Mouse (Mus musculus) left cerebral cortex, postnatal 4 days (tissue): ENCODE data around the gene Aagab. TPM values are rescaled to one million over a fixed set of nuclear protein-coding genes. Genes with fewer than 3 reads are reported as not detected.

ENCODE experiments used
- DNase-seq: peaks from one replicate; pipeline ENCODE4 v3.0.0-alpha.2; 2022
- intact Hi-C: fragments of 180-260 bp; cut with DNase I; formaldehyde crosslinking; loops from one replicate; pipeline ENCODE4 v1.15.1; 2025
- total RNA-seq, 2 experiments: library from RNA; stranded (reverse); gene quantifications; 2 replicates each; pipeline ENCODE4 v1.2.3; 2021

The Aagab gene
- total RNA-seq, 2 experiments from 2014 or later = 46.5 to 47.2 TPM

DNA sequence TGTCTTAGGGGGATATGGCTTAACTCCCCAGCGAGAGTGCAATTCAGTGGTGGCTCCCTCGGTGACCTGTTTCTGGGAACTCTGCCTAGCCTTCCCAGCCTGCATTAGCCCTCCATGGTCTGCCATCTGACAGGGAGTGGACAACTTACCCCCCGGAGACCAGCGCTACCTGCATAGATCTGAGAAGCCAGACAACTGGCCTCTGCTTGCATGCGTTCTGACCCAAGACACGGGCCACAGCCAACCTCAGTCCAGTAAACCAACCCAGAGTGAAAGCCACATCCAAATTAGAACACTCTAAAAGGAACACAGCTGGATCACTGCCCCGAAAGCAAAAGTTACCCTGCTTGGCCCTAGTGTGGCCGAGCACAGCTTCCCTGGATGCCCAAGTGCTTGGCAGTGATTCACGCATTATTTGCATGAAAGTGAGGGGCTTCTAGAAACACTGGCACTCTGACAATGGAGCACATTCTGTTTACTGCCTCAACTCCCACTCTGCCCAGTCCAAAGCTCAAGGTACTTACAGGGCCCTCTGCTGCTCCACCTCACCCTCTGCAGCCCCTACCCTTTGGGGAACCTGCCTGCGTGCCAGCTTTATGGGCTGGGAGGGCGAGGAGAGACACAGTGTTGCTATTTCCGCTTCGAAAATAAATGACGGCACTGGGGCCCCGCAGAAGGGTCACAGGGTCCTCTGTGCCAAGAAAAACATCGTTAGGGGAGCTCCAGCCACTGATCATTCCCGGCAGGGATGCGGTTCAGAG, 64.3 kb downstream of the Aagab start:
- peak; percentile 56 for DNase-seq
- intact Hi-C loops = no loop called here

DNA sequence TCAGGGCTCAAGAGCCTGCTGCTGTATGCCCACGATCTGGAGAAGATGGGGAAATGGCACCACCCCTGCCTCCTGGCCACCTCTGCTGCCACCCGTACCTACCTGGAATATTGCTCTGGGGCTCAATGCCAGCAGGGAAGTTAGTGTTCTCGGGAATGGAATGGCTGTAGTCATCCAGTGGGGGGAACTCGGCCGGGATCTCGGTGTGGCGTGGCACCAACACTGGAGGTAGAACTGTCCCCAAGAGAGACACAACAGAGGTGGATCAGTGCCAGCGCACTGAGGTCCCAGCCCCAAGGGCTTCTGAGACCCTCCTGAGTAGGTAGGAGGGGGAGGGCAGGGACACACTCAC, 64.9 kb downstream of the Aagab start:
- intact Hi-C loops = no loop called here
- DNase-seq = no peak

DNA sequence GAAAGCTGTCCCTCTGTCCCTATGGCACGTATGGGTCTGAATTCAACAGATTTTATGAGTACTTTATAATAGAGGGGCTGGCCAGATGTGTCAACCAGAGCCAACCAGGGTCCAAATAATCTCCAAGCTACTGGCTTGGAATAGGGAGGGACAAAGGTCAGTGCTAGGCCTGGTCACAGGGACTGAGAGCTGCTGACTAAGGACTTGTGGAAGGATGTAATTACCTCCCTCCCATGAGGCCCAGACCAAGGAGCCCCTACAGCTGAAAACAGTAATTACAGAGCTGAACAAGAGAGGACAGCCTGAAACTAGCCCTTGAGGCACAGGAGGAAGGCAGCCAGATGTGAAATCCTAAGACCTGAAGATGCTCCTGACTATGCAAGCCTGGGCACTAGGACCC, 66.2 kb downstream of the Aagab start:
- no peak for DNase-seq
- intact Hi-C loops = no loop called here

DNA sequence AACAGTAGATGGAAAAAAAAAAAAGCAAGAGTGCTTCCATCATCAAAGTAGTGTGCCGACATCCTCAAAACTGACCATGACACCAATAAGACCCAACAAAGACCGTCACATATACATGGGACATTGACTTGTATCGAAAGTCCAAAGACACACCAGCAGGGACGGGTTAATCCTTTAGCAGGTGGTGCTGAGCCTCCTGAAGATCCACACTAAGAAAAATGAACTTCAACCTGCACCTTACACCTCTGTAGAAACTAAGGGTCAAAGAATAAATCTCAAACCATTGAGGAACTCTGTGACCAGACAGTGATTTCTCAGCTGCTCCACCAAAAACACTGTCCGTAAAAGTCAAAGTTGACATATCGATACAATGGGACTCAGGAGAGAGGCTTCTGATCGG, 67.4 kb downstream of the Aagab start:
- intact Hi-C loops = no loop called here
- DNase-seq = no peak

DNA sequence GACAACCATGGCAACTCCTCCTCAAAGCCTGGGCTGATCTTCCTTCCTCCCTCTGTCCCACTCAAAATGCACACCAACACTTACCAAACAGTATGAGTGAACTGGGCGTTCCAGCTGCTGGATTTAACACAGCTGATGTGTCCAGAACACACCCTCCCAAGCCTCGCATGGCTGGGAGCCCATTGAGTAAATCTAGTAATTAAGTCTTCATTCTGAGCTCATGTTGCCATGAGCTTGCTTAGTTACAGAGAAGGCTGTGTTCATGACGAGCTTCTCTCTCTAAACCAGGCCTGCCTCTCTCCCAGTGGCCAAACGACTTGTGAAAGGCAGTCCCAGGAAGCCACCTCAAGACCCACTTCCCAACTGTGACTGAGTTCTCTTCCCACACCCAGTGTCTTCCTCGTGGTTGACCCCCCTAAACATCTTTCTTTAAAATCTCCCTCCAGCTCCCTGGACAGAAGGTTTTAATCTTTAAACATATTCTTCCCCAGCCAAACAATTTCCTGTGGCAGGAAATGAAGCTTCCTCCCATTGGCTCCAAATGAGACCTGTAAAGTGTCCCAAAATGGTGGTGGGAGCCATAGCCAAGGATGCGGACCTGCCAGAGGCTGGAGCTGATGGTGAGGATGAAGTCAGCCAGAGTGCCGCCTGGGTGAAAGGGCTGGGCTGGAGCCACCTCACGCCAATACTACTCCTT, 70.5 kb downstream of the Aagab start:
- intact Hi-C loops = no loop called here

DNA sequence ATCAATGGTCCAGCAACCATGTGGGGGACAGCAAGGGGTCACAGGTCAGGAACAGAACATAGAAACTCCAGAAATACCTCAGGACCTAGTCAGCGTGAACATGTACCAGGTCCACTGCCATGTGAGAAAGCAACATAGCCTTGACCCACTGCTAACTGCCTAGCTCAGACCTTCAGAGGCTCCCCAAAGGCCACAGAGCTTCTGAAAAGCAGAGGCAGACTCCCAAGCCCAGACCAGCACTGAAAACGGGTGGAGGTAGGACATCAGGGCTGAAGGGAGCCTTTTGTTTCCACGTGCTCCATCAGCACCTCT, 71.0 kb downstream of the Aagab start:
- DNase-seq = no peak
- intact Hi-C loops = no loop called here

More for the DNA sequence above, 70.5 kb downstream of the Aagab start:
- no peak for DNase-seq

DNA sequence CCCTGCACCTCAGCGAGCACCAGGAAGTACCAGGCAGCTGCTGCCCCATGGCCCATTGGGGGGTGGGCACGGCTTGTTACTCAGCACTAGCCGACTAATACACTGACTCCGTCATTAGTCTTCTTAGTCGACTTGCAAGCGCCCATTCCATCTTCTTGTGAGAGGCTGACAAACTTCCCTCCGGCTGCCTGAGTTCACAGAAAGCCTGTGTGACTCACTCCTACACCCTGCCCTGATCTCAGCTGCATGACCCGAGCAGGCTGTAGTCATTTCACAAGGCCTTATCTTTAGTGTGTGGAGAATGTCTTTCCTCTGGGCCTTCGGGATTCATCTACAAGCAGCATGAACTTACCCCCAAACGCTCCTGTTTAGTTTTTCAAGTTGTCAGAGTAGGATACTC, 72.2 kb downstream of the Aagab start:
- no peak for DNase-seq
- intact Hi-C loops = no loop called here

DNA sequence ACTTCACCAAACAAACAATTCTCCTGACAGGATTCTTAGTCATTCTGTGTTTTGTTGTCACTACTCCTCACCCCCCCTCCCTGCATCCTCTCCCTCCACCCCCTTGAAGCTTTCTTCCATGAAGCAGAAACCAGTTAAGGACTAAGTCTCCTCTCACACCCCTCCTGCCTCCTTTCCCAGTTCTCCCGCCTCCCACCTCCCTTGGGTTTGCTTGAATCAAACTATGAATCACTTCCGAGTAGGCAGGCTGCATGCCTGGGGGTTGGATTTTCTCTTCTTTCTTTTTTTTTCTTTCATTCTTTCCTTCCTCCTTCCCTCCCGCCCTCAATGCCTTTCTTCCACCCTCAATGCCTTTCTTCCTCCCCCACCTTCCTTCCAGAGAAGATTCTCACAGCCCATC, 75.2 kb downstream of the Aagab start:
- intact Hi-C loops = no loop called here
- DNase-seq = no peak

DNA sequence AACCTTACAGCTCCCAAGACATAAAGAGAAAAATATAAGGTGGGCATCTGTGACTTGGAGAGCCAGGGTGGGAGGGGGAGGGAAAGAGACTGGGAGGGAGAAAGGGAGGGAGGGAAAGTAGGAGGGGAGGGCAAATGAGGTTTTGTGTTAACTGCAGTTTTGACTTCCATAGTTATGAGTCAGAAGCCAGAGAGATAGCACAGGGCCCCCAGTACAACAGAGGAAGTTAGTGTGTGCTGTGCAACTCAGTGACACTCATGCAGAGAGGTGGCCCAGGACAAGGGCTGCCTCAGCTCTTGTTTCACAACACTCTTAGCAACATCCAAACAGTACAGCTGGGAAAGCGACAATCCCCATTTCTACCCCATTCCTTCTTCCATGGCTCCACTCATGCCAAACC, 75.6 kb downstream of the Aagab start:
- no peak for DNase-seq
- intact Hi-C loops = no loop called here

DNA sequence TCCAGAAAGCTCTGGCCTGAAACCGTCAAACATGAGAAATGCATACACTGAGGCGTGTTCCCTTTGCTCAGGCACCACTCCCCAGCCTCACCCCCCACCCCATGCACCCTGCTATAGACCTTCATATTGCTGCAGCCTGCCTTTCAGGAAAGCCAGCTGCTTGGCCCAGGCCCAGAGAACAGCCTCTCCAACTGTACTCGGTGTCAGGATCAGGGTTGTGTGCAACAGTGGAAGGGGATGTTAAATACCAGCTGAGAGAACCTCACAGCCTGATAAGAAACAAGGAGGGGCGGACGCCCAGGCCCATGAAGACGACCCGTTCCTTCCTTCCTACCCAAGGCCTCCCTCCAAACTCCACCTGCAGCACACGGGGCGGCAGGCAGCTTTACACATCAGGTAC, 79.8 kb downstream of the Aagab start:
- intact Hi-C loops = no loop called here
- no peak for DNase-seq

DNA sequence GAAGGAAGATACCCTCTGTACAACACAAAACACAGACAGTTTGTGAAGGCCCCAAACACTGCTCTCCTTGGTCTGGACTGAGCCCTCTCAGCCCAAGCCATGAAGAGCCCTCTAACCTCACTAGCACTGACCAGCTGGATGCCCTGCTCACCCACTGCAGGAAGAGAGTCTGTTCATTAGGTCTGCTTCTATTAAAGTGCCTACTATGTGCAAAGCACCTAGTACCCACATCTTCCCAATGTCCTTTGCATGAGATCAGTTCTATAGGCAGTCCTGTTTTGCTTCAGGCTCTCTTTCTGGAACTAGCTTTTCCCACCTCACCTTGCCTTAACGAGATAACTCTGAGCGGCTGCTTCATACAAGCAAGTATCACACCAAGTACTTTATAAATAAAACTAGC, 80.5 kb downstream of the Aagab start:
- no peak for DNase-seq
- intact Hi-C loops = no loop called here

DNA sequence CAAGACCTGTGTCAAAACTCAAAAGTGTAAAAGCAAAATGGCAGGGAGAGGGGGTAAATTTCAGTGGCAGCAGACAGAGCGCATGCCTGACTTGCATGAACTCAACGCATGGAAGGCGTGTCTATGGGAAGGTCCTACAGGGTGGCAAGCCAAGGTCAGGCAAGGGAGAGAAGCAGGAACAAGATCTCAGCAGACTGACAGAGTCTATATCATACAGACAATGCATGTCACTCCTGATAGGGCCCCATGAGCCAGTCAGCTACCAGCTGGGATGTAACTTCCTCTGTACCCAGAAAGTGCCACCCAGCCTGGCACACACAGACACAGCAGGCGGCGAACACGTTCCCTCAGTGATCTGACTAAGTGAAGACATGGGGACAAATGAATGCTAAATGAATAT, 81.8 kb downstream of the Aagab start:
- no peak for DNase-seq
- intact Hi-C loops = no loop called here

DNA sequence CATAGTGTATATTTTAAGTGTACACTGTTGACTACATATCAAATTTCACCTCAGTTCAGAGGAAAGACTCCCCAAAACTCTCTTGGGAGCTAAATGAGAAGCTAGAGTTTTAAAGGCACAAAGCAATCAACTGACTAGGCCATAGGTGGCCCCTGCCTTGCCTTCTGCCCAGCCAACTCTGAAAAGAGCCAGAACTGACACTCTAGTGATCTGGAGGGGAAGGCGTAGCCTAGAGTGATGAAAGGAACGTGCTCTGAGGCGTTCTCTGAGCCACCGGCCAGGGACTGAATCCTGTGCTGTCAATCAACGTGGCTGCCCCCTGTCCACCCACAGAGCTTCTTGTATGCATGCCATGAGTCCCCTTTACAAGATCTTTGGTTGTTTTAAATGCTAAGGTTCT, 82.9 kb downstream of the Aagab start:
- DNase-seq = no peak
- intact Hi-C loops = no loop called here

DNA sequence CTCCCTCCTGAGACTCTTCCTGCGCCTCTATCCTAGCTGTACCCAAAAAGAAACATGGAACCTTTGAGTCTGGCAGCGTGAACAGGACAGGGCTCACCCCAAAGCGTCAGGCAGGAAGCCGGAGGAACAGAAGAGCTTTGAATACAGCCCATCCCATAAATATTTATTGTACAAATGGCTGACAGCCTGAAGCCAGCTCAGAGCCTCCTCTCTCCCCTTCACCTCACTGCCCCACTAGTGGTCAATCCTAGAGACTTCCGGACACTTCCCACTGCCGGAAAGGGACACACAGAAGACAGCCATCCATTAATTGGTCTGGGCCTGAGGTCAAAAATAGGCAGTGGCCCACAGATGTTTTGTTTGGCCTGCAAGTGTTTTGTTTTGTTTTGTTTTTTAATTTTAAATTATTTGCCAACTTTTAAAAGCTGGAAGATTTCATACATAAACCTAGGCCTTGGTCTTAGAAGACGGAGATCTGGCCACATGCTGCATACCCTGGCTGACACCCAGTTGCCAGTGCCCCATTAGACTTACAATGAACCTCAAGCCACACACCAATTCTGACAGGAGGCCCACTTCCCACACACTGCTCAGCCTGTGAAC, 85.1 kb downstream of the Aagab start:
- intact Hi-C loops = no loop called here
- DNase-seq = no peak

DNA sequence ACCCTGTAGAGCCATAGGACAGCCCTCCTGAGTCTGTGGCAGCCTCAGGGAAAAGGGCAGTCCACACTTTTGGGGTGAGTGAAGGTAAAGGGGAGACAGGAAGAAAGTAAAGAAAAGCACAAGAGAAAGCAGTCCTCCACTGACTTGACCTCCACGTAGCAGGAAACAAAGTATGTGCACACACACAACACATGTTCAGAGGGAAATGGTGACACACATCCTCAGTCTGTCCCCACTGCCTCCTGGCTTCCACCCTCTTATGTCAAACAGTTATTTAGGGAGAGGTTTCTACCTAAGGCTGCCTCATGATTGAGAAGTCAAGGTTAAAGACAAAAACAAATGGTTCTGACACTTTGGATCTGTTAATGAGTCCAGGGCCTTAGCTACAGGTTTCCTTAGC, 88.1 kb downstream of the Aagab start:
- intact Hi-C loops = no loop called here
- DNase-seq = no peak

DNA sequence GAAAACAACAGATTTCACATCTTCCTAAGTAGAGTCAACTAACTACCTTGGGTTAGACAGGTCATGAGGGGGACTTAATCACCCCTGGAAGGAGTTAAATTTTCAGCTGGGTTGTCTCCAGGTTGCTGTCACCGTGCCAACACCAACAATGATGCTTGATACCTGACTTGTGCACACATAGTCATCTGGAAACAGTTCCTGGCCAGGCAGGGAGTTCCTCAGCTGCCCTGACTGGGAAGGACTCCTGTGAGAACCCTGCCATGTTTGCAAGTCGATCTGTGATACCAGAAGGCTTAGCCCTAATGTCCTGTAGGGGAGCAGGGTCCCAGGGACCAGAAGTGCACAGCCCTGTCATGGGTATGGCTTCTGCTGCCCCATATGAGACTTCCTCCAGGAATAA, 89.5 kb downstream of the Aagab start:
- DNase-seq = no peak
- intact Hi-C loops = no loop called here

Other genes with a start within 250 kb of the Aagab start
- 10 to 100 TPM; 32.9 to 38.4 TPM for gene Map2k5, start 224.8 kb upstream of the Aagab start, total RNA-seq
- 10 to 100 TPM; 21.5 to 24.5 TPM for gene 2300009A05Rik, start 203.4 kb upstream of the Aagab start, total RNA-seq
- gene Iqch, start 167 bp upstream of the Aagab start, total RNA-seq = under 1 TPM in 1 of 2 experiments, not detected in 1; 0.16 TPM
- gene Smad3, start 155.3 kb downstream of the Aagab start, total RNA-seq = 10 to 100 TPM; 16.0 to 20.4 TPM